Mouse (Mus musculus) heart, postnatal 14 days (tissue): Measurements from ENCODE around the gene Large2. TPM values are rescaled to one million over a fixed set of nuclear protein-coding genes. Genes with fewer than 3 reads are reported as not detected.

Experiments
- DNase-seq, 2 experiments: peaks; one replicate each; pipeline ENCODE4 v3.0.0; 2021 to 2022
- intact Hi-C: fragments of 180-260 bp; cut with DNase I; formaldehyde crosslinking; loops from one replicate; pipeline ENCODE4 v1.15.1; 2025
- total RNA-seq, 2 experiments: library from RNA; stranded (reverse); gene quantifications; 2 replicates each; pipeline ENCODE4 v1.2.3; 2021

Gene Large2
- total RNA-seq, 2 experiments from 2014 or later = 0.32 to 0.36 TPM

DNA sequence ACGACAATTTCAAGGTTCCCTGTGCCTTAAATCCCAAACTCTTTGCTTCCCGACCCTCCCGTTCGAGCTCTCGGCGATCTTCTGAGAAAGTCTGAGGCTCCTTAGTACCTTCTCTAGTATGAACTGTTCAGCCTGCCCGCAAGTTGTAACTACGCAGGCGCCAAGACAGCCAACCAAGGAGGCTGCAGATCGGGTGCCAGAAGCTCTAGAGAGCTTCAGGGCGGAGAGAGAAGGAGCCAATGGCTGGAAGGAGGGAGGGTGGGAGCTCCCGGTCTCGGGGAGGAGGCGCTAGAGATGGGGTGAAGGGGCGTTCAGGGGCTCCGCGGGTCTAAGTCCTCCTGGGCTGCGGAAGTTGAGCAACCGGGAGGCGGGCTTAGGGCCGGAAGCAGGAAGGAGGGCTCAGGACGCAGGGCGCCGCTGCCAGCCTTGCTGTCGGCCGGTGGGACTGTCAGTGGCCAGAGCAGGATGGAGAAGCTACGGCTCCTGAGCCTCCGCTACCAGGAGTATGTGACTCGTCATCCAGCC lies 492 bp upstream of the Large2 start:
- intact Hi-C loops = loop anchor here (2.0 kb wide), 1 partner anchor 62 kb away; no protein-coding TSS in a partner anchor

DNA sequence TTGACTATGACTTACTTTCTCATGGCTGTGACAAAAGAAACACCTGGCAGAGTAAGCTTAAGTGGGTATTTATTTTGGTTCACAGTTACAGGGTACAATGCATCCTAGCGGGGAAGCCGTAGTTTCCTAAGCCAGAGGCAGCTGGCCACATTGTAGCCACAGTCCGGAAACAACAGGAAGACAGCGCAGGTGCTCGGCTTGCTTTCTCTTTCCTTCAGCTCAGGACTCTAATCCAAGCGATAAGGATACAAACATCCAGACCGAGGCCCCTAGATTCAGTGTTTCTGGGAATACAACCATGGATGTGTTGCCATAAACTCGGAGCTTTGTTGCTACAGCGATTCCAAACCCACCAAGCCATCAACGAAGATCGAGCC lies 1.2 kb downstream of the Large2 start:
- intact Hi-C loops = no loop called here
- no peak for DNase-seq

More for the DNA sequence above, 492 bp upstream of the Large2 start:
- DNase-seq = peak; percentile 95

- no peak for DNase-seq
- intact Hi-C loops = no loop called here
Observed at GRCm38 (mm10) chr2:92372767-92373436, 1.8 kb downstream of the Large2 start.

DNA sequence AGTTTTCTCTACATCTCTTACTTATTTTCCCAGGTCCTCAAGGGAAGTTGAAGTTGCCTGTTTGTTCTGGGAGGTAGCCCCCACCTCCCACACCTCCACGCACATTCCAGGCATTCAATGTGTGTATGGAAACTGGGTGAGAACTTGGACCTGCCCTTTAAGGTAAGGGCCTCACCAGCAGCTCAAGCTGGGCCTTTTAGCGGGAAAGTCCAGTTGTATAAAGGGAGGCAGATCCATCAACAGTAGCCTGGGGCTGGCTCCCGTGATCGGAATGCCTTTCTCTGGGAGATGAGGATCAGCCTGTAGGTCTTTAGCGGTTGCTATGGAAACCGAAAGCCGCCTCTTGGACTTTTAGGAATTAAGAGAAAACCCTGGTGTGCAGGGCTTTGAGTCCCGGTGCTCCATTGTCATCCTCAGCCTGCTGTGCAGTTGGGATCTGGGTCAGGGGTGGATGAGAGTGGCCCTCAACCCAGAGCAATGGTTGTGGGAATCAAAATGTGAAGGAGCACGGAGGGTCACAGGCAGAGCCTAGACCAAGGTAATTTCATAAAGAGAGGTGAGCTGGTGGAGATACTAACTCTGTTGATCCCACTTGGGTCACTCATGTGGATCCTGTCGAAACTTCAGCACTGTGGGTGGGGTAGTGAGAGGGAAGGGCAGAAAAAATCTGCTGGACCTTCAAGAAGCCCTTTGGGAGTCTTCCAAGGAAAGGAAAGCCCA lies 2.5 kb downstream of the Large2 start:
- intact Hi-C loops = no loop called here
- DNase-seq = no peak

DNA sequence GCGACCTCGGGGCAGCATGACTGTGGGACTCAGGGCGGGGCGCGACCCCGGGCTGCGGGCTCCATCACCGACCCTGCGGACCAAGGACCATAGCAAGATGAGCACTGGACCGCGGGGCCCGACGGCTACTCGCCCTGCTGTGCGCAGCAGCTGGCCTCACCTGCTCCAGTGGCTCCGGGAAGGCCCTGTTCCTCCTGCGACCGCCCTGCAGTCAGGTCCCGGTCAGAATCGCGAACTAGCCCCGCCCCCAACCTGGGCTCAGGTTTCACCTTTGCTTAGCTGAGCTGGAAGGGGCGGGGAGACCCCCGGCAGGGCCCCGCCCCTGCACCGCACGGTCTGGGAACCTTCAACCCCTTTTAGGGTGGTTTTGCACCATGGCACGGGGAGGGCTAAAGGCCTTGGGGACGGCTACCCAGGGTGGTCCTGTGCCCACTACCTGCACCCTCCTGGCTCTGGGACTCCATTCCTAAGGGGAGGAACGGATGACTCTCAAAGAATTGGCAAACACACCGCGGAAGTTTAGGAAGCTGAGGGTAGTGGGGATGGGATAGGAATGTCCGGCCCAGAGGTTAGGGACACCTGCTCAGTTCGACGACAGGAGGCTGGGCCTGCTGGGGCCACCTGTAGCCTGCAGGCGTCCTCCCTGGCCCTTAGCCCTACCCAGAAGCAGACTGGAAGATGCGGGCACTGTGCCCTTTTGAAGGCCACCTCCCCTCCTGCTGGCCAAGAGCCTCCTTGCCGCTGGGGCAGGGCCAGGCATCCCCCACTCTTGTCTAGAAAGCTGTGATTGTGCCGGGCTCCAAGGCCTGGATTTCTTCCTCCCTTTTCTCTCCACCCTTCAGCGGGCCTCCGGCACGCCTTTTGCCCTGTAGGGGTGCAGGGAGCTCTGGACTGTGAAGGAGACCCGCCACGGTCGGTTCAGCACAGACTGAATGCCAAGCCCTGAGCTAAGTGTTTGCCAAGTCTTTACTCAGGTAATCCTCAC lies 3.6 kb downstream of the Large2 start:
- intact Hi-C loops = no loop called here
- no peak for DNase-seq

- intact Hi-C loops = no loop called here
Observed at GRCm38 (mm10) chr2:92370375-92370774, 4.3 kb downstream of the Large2 start.

GRCm38 (mm10) chr2:92367383-92368029 lies 7.2 kb downstream of the Large2 start:
- no peak for DNase-seq
- intact Hi-C loops = no loop called here

More at GRCm38 (mm10) chr2:92370375-92370774, 4.3 kb downstream of the Large2 start:
- no peak for DNase-seq

DNA sequence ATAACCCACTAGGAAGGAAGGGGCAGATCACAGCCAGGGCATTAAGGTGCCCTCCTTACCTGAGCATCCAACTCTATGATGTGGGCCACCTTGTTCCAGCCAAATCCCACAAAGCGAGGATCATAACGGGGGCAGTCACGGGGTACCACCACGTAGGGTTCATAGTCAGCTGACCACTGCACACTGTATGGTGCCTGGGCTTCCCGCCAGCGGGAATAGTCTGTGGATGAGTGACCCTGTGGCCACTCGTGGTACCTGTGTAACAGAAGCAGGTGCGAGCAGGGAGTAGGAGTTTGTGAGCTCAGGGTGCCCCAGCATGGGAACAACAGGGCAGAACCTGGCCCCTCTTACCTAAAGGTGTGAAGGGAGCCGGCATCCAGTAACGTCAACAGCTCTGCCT lies 9.1 kb downstream of the Large2 start:
- intact Hi-C loops = no loop called here
- DNase-seq = no peak

- intact Hi-C loops = no loop called here
- DNase-seq = no peak
Observed at GRCm38 (mm10) chr2:92364086-92364485, 10.6 kb downstream of the Large2 start.

DNA sequence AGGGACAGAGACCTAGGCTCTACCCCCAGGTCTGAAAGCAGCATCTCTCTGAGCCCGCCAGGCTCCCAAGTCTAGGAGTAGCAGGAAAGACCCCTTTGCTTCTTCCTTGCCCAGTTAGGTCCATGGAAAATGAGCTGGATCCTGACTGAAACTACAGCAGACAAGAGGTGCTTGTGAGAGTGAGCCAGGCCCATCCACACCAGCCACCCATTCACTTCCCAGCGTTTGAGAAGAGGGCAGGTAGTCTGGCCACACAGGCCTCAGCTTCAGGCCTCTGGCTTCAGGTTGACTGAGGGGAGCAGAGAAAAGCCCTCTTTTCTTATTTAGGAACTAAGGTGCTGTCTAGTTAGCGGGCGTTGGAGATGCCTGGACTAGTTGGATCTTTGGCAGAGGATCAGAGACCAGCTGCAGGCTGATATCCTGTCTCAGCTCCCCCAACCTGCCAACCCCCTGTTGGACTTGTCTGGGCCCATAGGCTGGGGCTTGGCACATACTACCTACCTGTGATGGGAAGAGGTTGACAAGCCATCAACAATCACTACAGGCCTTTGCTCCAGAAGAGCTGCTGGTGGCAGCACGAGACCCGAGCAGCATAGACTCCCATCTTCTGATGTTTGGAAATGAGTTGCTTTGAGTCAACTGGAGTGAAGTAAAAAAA lies 12.0 kb downstream of the Large2 start:
- intact Hi-C loops = no loop called here
- DNase-seq = no peak

DNA sequence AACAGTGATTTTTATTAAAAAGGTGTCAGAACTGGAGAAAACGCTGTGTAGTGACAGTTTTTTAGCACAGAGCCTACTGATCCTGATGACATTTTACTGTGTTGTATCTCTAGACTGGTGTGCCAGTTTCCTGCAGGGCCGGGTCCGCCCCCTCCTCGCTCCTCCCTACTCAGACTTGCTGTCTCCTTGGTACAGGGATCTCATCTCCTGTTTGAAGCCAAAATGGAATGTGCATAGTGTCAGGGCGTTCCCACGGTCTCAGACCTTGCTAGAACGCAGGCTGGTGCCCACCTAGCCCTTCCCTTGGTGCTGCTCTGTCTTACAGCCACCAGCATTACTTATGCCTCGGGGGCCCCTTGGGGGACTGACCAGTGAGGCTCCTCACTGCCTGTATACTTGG lies 12.9 kb downstream of the Large2 start:
- DNase-seq = no peak
- intact Hi-C loops = no loop called here

DNA sequence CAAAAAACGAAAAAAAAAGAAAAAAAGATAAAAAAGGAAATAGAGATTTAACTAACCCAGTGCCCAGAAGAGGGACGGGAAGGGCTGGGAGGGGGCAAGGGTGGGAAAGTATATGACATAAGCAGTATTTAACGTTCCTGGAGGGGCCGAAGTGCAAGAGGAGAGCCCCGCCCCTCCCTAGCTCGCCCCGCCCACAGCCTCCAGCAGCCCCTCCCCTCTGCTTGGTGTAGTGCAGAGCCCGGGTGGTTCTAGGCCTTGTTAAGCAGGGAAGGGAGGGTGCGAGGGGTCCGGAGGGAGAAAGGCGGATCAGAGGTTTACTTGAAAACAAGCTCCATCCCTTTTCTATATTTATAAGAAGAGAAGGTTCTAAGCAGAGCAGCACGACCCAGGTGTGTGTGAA lies 13.8 kb downstream of the Large2 start:
- intact Hi-C loops = no loop called here
- DNase-seq = no peak

- no peak for DNase-seq
- intact Hi-C loops = no loop called here
Observed at GRCm38 (mm10) chr2:92360186-92360823, 14.4 kb downstream of the Large2 start.

- intact Hi-C loops = no loop called here
- no peak for DNase-seq
Observed at GRCm38 (mm10) chr2:92359301-92359700, 15.4 kb downstream of the Large2 start.

GRCm38 (mm10) chr2:92354224-92354623 lies 20.4 kb downstream of the Large2 start:
- intact Hi-C loops = no loop called here
- no peak for DNase-seq

DNA sequence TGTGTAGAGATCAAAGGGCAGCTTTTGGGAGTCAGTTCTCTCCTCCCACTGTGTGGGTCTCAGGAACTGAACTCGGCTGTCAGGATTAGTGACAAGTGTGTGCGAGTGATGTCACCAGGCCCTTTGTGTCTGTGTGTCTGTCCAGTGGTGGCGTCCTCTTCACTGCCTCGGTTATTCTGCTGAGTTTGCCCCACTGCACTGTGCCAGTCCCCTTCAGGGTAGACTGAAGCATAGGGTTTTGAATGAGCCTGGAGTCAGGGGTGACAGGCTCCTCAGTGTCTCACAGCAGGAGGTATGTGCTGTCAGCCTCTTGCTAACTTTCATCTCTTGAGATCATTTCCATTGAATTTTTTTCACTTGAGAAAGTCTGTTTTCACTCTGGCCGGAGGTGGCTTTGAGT lies 21.3 kb downstream of the Large2 start:
- intact Hi-C loops = no loop called here

DNA sequence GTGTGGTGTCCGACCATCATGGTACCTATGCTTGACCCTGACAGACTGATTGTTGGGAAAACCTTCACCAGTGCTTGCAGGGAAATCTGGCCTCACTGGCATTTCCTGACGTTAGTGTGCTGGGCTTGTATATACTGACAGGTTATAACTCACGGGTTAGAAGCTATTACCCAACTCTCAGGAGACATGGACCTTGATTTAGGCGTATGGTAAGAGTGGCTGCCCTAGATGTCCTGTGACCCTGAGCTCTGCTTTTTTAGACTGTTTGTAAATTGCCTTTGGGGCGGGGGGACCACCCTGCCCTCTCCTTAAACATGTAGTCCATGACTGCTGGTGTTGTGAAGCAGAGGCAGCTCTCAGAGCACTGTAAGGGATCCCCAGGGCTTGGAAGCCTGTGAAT lies 24.0 kb downstream of the Large2 start:
- DNase-seq = no peak
- intact Hi-C loops = no loop called here

More for the DNA sequence above, 21.3 kb downstream of the Large2 start:
- no peak for DNase-seq

DNA sequence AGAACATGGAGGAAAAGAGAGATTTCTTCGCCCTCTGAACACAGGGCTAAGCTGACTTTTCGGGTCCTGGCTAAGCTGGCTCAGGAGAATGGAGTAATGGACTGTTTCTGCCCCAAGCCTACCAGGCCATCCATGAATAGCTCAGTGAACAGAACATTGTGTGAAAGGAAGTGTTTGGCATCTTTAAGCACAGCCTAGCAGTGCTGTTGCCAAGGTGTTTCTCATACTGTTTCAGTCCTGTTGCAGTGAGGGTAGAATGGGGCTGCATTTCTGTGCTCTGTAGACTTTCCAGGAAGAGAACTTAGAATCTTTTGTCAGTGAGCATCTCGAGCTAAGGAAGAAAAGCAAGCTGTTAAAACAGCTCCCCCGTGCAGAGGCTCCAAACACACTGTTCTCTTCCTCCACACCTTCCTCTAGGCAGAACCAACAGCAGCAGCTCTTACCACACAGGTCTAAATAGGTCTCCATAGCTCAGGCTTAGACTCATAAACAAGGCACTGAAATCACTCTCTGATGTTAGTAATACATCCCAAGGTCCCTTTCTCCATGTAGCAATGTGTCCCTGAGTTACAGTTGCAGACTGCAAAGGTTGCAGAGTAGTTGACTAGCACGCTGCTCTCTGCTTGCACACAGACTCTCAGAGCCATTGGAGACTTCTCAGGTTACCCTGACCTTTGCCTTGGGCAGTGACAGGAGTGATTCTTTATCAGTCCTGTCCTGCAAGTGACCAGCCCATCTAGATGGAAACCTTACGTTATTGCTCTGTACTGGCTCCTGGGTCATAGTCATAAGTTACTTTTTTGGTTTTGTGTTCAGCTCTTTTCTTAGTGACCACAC lies 24.9 kb downstream of the Large2 start:
- DNase-seq = no peak
- intact Hi-C loops = no loop called here
